Mouse (Mus musculus): ENCODE data around the gene Pum1.

DNA sequence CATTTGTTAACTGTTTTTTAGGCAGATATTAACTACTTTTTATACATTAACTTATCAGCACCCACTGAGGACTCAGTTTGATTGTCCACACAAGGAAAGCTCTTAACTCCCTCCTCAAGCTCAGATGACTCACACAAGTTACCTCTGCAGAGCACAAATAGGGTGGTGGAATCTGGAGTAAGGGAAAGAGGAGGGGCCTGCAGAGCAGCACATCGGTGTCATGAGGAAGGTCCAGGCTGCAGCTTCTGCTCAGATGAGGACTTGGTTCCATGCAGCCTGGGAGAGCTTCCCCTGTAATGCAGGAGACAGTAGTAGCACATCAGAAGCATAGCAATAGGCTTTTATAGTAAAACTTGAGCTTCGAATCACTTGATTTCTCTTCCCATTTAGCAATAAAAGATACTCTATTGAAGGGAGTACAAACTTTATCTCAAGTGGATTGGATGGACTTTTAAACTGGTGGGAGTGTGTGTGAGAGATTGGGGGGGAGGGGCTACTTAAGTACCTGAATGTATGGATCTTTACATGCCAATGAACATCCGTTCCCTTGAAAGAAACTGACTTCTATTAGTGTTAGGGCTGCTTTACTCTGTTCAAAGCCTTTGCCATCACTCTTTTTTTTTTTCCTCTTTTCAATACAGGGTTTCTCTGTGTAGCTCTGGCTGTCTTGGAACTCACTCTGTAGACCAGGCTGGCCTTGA, 39.9 kb downstream of the Pum1 start:
- TF ChIP-seq CTCF (IDR thresholded peaks at IDR 0.05; ENCODE audit: control insufficient read depth, insufficient read depth, insufficient replicate concordance, low read depth, low read length) (no peak), POLR2A (IDR thresholded peaks at IDR 0.05; ENCODE audit: control insufficient read depth, low read depth, low read length) (no peak)
